Mouse (Mus musculus): Measurements from ENCODE around the gene Ikzf3.

DNA sequence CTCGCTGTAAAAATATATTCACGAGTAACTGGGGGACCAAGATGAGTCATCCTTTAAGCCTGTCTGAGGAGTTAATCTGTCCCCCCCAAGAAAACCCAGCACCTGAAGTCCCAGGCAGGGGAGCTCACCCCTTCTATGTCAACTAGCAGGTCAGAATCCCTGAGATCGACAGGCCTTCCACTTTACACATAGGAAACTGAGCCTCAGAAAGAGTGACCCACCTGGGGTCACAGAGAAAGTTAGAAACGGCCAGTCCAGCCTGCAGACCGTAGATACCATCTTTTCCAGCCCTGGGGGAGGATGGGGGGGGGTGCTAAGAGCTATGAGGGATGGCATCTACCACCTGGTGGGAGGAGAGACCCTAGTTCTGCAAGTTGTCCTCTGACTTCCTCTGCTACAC is 89.3 kb downstream of the Ikzf3 start:
- no peak for TF ChIP-seq POLR2A (IDR thresholded peaks at IDR 0.05; ENCODE audit: borderline replicate concordance, extremely low read depth, low read depth, low read length)
- TF ChIP-seq CTCF (IDR thresholded peaks at IDR 0.05; ENCODE audit: insufficient read depth, low read length): no peak

All from lung, adult 2 months (tissue).